Mouse (Mus musculus): Measurements from ENCODE around the gene Ptprd. TPM values are rescaled to one million over a fixed set of nuclear protein-coding genes. Genes with fewer than 3 reads are reported as not detected.

Gene Ptprd
- polyA plus RNA-seq, 1 experiment from 2014 or later = 10.4 TPM

- no peaks in the 10 kb centered on the region for H3K4me1 ChIP-seq
- no peak overlapping the region for H3K4me3 ChIP-seq
- H3K27me3 ChIP-seq (replicated peaks) = no peaks in the 10 kb centered on the region
- no peak overlapping the region for H3K9ac ChIP-seq
- 76% methylated on average over 1 of the region's 1 CpGs for WGBS
- no peak overlapping the region for H3K4me2 ChIP-seq
- ATAC-seq (ENCODE audit: extremely low read depth, insufficient number of reproducible peaks, low FRiP score, low TSS enrichment) = no peak
- H3K9me3 ChIP-seq = 0 out of 2 replicates have a peak, but pooled peaks cover 4% of the 10 kb centered on the region
- no peaks in the 10 kb centered on the region for H3K36me3 ChIP-seq
- no peak overlapping the region for H3K27ac ChIP-seq (replicated peaks)
Observed at GRCm38 (mm10) chr4:78142767-78143148, 69.0 kb downstream of the Ptprd start.

GRCm38 (mm10) chr4:78142088-78142766, 69.5 kb downstream of the Ptprd start:
- Histone ChIP-seq H3K36me3 (no peaks in the 10 kb centered on the region), H3K4me3 (no peak overlapping the region), H3K27me3 (replicated peaks) (no peaks in the 10 kb centered on the region), H3K4me2 (no peak overlapping the region), H3K4me1 (no peaks in the 10 kb centered on the region), H3K27ac (replicated peaks) (no peak overlapping the region), H3K9me3 (0 out of 2 replicates have a peak, but pooled peaks cover 4% of the 10 kb centered on the region), H3K9ac (no peak overlapping the region)
- whole genome bisulfite sequencing = 66% methylated on average over 3 of the region's 3 CpGs
- ATAC-seq (ENCODE audit: extremely low read depth, insufficient number of reproducible peaks, low FRiP score, low TSS enrichment) = no peak

- H3K9me3 ChIP-seq = no peaks in the 10 kb centered on the region
- H3K36me3 ChIP-seq = no peaks in the 10 kb centered on the region
- ATAC-seq (ENCODE audit: extremely low read depth, insufficient number of reproducible peaks, low FRiP score, low TSS enrichment) = no peak
- no peak overlapping the region for H3K4me3 ChIP-seq
- H3K27me3 ChIP-seq (replicated peaks) = no peaks in the 10 kb centered on the region
- no peak overlapping the region for H3K27ac ChIP-seq (replicated peaks)
- no peaks in the 10 kb centered on the region for H3K4me1 ChIP-seq
- 69% methylated on average over 3 of the region's 3 CpGs for WGBS
- H3K4me2 ChIP-seq = no peak overlapping the region
- H3K9ac ChIP-seq = no peak overlapping the region
Observed at GRCm38 (mm10) chr4:78110898-78111297, 100.9 kb downstream of the Ptprd start.

- no peak for ATAC-seq (ENCODE audit: extremely low read depth, insufficient number of reproducible peaks, low FRiP score, low TSS enrichment)
Observed at GRCm38 (mm10) chr4:78097526-78097925, 114.2 kb downstream of the Ptprd start.

GRCm38 (mm10) chr4:78082744-78083143, 129.0 kb downstream of the Ptprd start:
- Histone ChIP-seq H3K9ac (no peak overlapping the region), H3K4me2 (no peak overlapping the region)
- ATAC-seq (ENCODE audit: extremely low read depth, insufficient number of reproducible peaks, low FRiP score, low TSS enrichment) = no peak

More at GRCm38 (mm10) chr4:78097526-78097925, 114.2 kb downstream of the Ptprd start:
- H3K27ac ChIP-seq (replicated peaks) = no peak overlapping the region
- H3K4me2 ChIP-seq = no peak overlapping the region
- no peaks in the 10 kb centered on the region for H3K9me3 ChIP-seq
- H3K9ac ChIP-seq = no peak overlapping the region
- no peaks in the 10 kb centered on the region for H3K36me3 ChIP-seq
- no peak overlapping the region for H3K4me3 ChIP-seq
- H3K4me1 ChIP-seq = no peaks in the 10 kb centered on the region
- no peaks in the 10 kb centered on the region for H3K27me3 ChIP-seq (replicated peaks)

GRCm38 (mm10) chr4:78077499-78077898, 134.3 kb downstream of the Ptprd start:
- ATAC-seq (ENCODE audit: extremely low read depth, insufficient number of reproducible peaks, low FRiP score, low TSS enrichment) = no peak
- peaks cover 3% of the 10 kb centered on the region; the same call in 1 of the 2 replicates for H3K9me3 ChIP-seq
- no peaks in the 10 kb centered on the region for H3K36me3 ChIP-seq
- H3K27ac ChIP-seq (replicated peaks) = no peak overlapping the region
- H3K9ac ChIP-seq = no peak overlapping the region
- no peak overlapping the region for H3K4me2 ChIP-seq
- no peaks in the 10 kb centered on the region for H3K4me1 ChIP-seq
- H3K4me3 ChIP-seq = no peak overlapping the region
- H3K27me3 ChIP-seq (replicated peaks) = no peaks in the 10 kb centered on the region

More at GRCm38 (mm10) chr4:78082744-78083143, 129.0 kb downstream of the Ptprd start:
- Histone ChIP-seq H3K4me3 (no peak overlapping the region), H3K27ac (replicated peaks) (no peak overlapping the region), H3K4me1 (no peaks in the 10 kb centered on the region), H3K27me3 (replicated peaks) (no peaks in the 10 kb centered on the region), H3K36me3 (no peaks in the 10 kb centered on the region), H3K9me3 (peaks cover 3% of the 10 kb centered on the region; the same call in 1 of the 2 replicates)

GRCm38 (mm10) chr4:78077087-78077486, 134.7 kb downstream of the Ptprd start:
- Histone ChIP-seq H3K4me3 (no peak overlapping the region), H3K9ac (no peak overlapping the region), H3K36me3 (no peaks in the 10 kb centered on the region), H3K4me2 (no peak overlapping the region), H3K27me3 (replicated peaks) (no peaks in the 10 kb centered on the region), H3K9me3 (peaks cover 3% of the 10 kb centered on the region; the same call in 1 of the 2 replicates), H3K27ac (replicated peaks) (no peak overlapping the region), H3K4me1 (no peaks in the 10 kb centered on the region)
- no peak for ATAC-seq (ENCODE audit: extremely low read depth, insufficient number of reproducible peaks, low FRiP score, low TSS enrichment)
- WGBS = 84% methylated on average over 1 of the region's 1 CpGs

GRCm38 (mm10) chr4:78038401-78038800, 173.4 kb downstream of the Ptprd start:
- H3K9me3 ChIP-seq = no peaks in the 10 kb centered on the region
- H3K36me3 ChIP-seq = no peaks in the 10 kb centered on the region
- H3K27ac ChIP-seq (replicated peaks) = no peak overlapping the region
- no peak overlapping the region for H3K9ac ChIP-seq
- H3K27me3 ChIP-seq (replicated peaks) = no peaks in the 10 kb centered on the region
- WGBS = 86% methylated on average over 5 of the region's 5 CpGs
- ATAC-seq (ENCODE audit: extremely low read depth, insufficient number of reproducible peaks, low FRiP score, low TSS enrichment) = no peak
- H3K4me1 ChIP-seq = no peaks in the 10 kb centered on the region
- no peak overlapping the region for H3K4me3 ChIP-seq
- no peak overlapping the region for H3K4me2 ChIP-seq

- H3K36me3 ChIP-seq = no peaks in the 10 kb centered on the region
- ATAC-seq (ENCODE audit: extremely low read depth, insufficient number of reproducible peaks, low FRiP score, low TSS enrichment) = no peak
- H3K4me1 ChIP-seq = no peaks in the 10 kb centered on the region
- H3K9ac ChIP-seq = no peak overlapping the region
- H3K27ac ChIP-seq (replicated peaks) = no peak overlapping the region
- H3K4me3 ChIP-seq = no peak overlapping the region
- WGBS = 66% methylated on average over 1 of the region's 1 CpGs
- no peak overlapping the region for H3K4me2 ChIP-seq
- H3K27me3 ChIP-seq (replicated peaks) = no peaks in the 10 kb centered on the region
- no peaks in the 10 kb centered on the region for H3K9me3 ChIP-seq
Observed at GRCm38 (mm10) chr4:78002065-78002464, 209.7 kb downstream of the Ptprd start.

GRCm38 (mm10) chr4:77992709-77993108, 219.1 kb downstream of the Ptprd start:
- 53% methylated on average over 4 of the region's 4 CpGs for WGBS
- H3K27me3 ChIP-seq (replicated peaks) = no peaks in the 10 kb centered on the region
- no peaks in the 10 kb centered on the region for H3K9me3 ChIP-seq
- H3K27ac ChIP-seq (replicated peaks) = no peak overlapping the region
- no peaks in the 10 kb centered on the region for H3K4me1 ChIP-seq
- H3K4me3 ChIP-seq = no peak overlapping the region
- H3K4me2 ChIP-seq = no peak overlapping the region
- no peak for ATAC-seq (ENCODE audit: extremely low read depth, insufficient number of reproducible peaks, low FRiP score, low TSS enrichment)
- H3K9ac ChIP-seq = no peak overlapping the region
- H3K36me3 ChIP-seq = no peaks in the 10 kb centered on the region

GRCm38 (mm10) chr4:77982094-77982493, 229.7 kb downstream of the Ptprd start:
- Histone ChIP-seq H3K27ac (replicated peaks) (no peak overlapping the region), H3K9me3 (no peaks in the 10 kb centered on the region), H3K36me3 (no peaks in the 10 kb centered on the region), H3K4me2 (no peak overlapping the region), H3K9ac (no peak overlapping the region), H3K4me1 (no peaks in the 10 kb centered on the region), H3K27me3 (replicated peaks) (no peaks in the 10 kb centered on the region), H3K4me3 (no peak overlapping the region)
- ATAC-seq (ENCODE audit: extremely low read depth, insufficient number of reproducible peaks, low FRiP score, low TSS enrichment) = no peak
- WGBS = 83% methylated on average over 4 of the region's 4 CpGs

- no peak for ATAC-seq (ENCODE audit: extremely low read depth, insufficient number of reproducible peaks, low FRiP score, low TSS enrichment)
- Histone ChIP-seq H3K4me2 (no peak overlapping the region), H3K36me3 (no peaks in the 10 kb centered on the region), H3K4me3 (no peak overlapping the region), H3K9me3 (no peaks in the 10 kb centered on the region), H3K9ac (no peak overlapping the region), H3K27ac (replicated peaks) (no peak overlapping the region), H3K27me3 (replicated peaks) (no peaks in the 10 kb centered on the region), H3K4me1 (no peaks in the 10 kb centered on the region)
- 15% methylated on average over 2 of the region's 2 CpGs for WGBS
Observed at GRCm38 (mm10) chr4:77961711-77962110, 250.1 kb downstream of the Ptprd start.
